Mouse (Mus musculus) kidney, adult 8-10 months (tissue): Measurements from ENCODE around the gene Gtf2a1l.

Experiments
- DNase-seq, 2 experiments: peaks; one replicate each; pipeline ENCODE4 v3.0.0; 2022

Gene Gtf2a1l

GRCm38 (mm10) chr17:88668452-88668851 lies at the start of gene Gtf2a1l:
TSS of gene Gtf2a1l (plus strand) at chr17:88668660.
- DNase-seq, result peak; percentile 4

GRCm38 (mm10) chr17:88620935-88621334 lies 47.5 kb upstream of the Gtf2a1l start:
- DNase-seq, result no peak

GRCm38 (mm10) chr17:88621374-88621773 lies 47.1 kb upstream of the Gtf2a1l start:
- DNase-seq, result no peak

- no peak for DNase-seq
Measured at GRCm38 (mm10) chr17:88622711-88623110, 45.7 kb upstream of the Gtf2a1l start.

- no peak for DNase-seq
Measured at GRCm38 (mm10) chr17:88624386-88624785, 44.1 kb upstream of the Gtf2a1l start.

- no peak for DNase-seq
Measured at GRCm38 (mm10) chr17:88625350-88625749, 43.1 kb upstream of the Gtf2a1l start.

GRCm38 (mm10) chr17:88625931-88626330 lies 42.5 kb upstream of the Gtf2a1l start:
- no peak for DNase-seq

GRCm38 (mm10) chr17:88626347-88626811 lies 42.1 kb upstream of the Gtf2a1l start:
- DNase-seq, result peak; percentile 49 to 57

GRCm38 (mm10) chr17:88627150-88627549 lies 41.3 kb upstream of the Gtf2a1l start:
- DNase-seq, result peak; percentile 56 to 68

- peak; percentile 70 to 88 for DNase-seq
Measured at GRCm38 (mm10) chr17:88628676-88629380, 39.6 kb upstream of the Gtf2a1l start.

GRCm38 (mm10) chr17:88629381-88629759 lies 39.1 kb upstream of the Gtf2a1l start:
- peak; percentile 19 to 41 for DNase-seq

GRCm38 (mm10) chr17:88629931-88630553 lies 38.4 kb upstream of the Gtf2a1l start:
- peak; percentile 28 to 55 for DNase-seq

GRCm38 (mm10) chr17:88630554-88630948 lies 37.9 kb upstream of the Gtf2a1l start:
- peak; percentile 76 for DNase-seq

GRCm38 (mm10) chr17:88632631-88633030 lies 35.8 kb upstream of the Gtf2a1l start:
- DNase-seq, result no peak

- DNase-seq, result no peak
Measured at GRCm38 (mm10) chr17:88636076-88636475, 32.4 kb upstream of the Gtf2a1l start.

- peak in 1 of 2 experiments; percentile 17 for DNase-seq
Measured at GRCm38 (mm10) chr17:88636587-88636986, 31.9 kb upstream of the Gtf2a1l start.

- peak; percentile 43 to 78 for DNase-seq
Measured at GRCm38 (mm10) chr17:88641012-88641411, 27.4 kb upstream of the Gtf2a1l start.

GRCm38 (mm10) chr17:88641836-88642235 lies 26.6 kb upstream of the Gtf2a1l start:
- DNase-seq, result no peak

GRCm38 (mm10) chr17:88644876-88645275 lies 23.6 kb upstream of the Gtf2a1l start:
- no peak for DNase-seq

GRCm38 (mm10) chr17:88645299-88645698 lies 23.2 kb upstream of the Gtf2a1l start:
- DNase-seq, result no peak

GRCm38 (mm10) chr17:88647149-88647548 lies 21.3 kb upstream of the Gtf2a1l start:
- no peak for DNase-seq

GRCm38 (mm10) chr17:88652010-88652409 lies 16.4 kb upstream of the Gtf2a1l start:
- peak in 1 of 2 experiments; percentile 62 for DNase-seq

GRCm38 (mm10) chr17:88652702-88653374 lies 15.6 kb upstream of the Gtf2a1l start:
- DNase-seq, result peak; percentile 31 to 75

- no peak for DNase-seq
Measured at GRCm38 (mm10) chr17:88653375-88653769, 15.1 kb upstream of the Gtf2a1l start.
